Mouse (Mus musculus) megakaryocyte progenitor cell, adult 5-6 weeks (primary cell): ENCODE measurements around the gene Lamb3. TPM values are rescaled to one million over a fixed set of nuclear protein-coding genes. Genes with fewer than 3 reads are reported as not detected.
"Not testable (repeated sequence)": the region's sequence is repeated elsewhere in the genome, so short reads cannot be mapped to it uniquely, and the experiment has no call there.

Experiments used
- ATAC-seq: replicated peaks from 2 replicates; pipeline ENCODE4 v1.8.0; 2016; ENCODE audit warnings: mild to moderate bottlenecking, moderate TSS enrichment, inconsistent platforms; ENCODE audit not compliant: poor library complexity
- total RNA-seq, 2 experiments: library from RNA; stranded (forward) in 1 of 2; stranded (reverse) in 1 of 2; fragments of 157-497, 149-512 nt in 1 of 2; fragments of 200-1000 nt in 1 of 2; gene quantifications; 2 replicates each; pipeline versions ENCODE4 v1.2.3 to v1.2.4; 2015 to 2017

Lamb3 gene
- total RNA-seq, 2 experiments from 2014 or later, result 1.9 to 8.8 TPM

GRCm38 (mm10) chr1:193242863-193243262 lies 35.4 kb downstream of the Lamb3 start:
- peak; percentile 71 for ATAC-seq

- ATAC-seq, result no peak
Observed at GRCm38 (mm10) chr1:193243571-193244193, 36.2 kb downstream of the Lamb3 start.

- ATAC-seq, result no peak
Observed at GRCm38 (mm10) chr1:193244235-193244634, 36.7 kb downstream of the Lamb3 start.

GRCm38 (mm10) chr1:193250026-193250425 lies 42.5 kb downstream of the Lamb3 start:
- ATAC-seq, result no peak

- ATAC-seq, result no peak
Observed at GRCm38 (mm10) chr1:193251386-193251785, 43.9 kb downstream of the Lamb3 start.

- ATAC-seq, result no peak
Observed at GRCm38 (mm10) chr1:193252616-193253015, 45.1 kb downstream of the Lamb3 start.

GRCm38 (mm10) chr1:193253895-193254294 lies 46.4 kb downstream of the Lamb3 start:
- ATAC-seq, result not testable (repeated sequence)

GRCm38 (mm10) chr1:193255032-193255431 lies 47.5 kb downstream of the Lamb3 start:
- ATAC-seq, result no peak

DNA sequence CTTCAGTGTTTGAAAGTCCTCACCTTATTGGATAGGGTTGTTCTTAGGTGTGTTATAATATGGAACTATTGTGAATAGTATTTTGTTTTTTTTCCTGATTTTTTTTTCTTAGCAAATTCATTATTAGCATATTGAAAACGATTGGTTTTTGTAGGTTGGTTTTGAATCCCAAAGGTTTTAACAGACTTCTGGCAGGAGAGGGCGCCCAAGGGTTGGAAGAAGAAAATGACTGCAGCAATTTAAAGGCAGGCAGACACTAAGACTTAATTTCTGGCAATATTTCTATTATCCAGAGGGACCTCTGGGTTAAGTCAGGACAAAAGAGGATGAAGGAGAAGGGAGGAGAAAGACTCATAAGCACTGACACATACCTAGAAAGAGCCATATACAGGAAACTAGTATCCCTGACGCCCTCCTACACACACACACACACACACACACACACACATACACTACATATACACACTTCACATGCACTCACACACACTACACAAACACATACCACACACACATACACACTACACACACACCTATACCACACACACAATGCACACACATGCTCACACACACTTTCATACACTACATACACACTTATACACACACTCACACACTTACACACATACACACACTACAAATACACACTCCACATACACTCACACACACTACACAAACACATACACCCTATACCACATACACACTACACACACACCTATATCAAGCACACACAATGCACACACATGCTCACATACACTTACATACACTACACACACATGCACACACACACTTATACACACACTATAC lies 48.2 kb downstream of the Lamb3 start:
- ATAC-seq, result peak; percentile 81

DNA sequence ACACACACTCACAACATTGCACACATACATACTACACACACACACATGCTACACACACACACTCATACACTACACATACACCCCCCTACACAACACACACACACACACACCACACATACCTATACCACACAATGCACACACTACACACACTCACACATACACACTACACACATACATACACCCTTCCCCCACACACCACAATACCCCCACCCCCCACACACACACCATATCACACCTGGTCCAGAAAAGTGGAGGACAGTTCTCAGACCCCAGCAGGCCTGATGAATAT lies 48.7 kb downstream of the Lamb3 start:
- no peak for ATAC-seq

- 0 out of 2 replicates have a peak, but pooled peaks have one; percentile 18 for ATAC-seq
Observed at GRCm38 (mm10) chr1:193256621-193257098, 49.2 kb downstream of the Lamb3 start.

DNA sequence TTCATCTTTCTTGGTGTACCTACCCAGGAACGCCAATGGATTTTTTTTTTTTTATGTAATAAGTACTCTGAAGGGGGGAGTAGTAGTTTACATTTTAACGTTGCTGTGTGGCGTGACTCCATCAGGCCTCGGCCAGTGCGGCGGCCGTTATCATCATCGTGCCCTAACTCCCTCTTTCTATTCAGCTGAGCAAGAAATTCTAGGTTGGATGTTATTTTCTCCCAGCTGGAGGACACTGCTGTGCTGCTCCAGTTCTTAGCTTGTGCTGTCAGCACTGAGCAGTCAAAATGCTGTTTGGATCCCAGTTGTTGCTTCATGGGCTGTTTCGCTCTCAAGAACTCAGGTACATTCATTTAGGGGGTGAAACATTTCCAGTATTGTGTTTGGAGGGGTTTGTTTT lies 52.1 kb downstream of the Lamb3 start:
- ATAC-seq, result no peak

DNA sequence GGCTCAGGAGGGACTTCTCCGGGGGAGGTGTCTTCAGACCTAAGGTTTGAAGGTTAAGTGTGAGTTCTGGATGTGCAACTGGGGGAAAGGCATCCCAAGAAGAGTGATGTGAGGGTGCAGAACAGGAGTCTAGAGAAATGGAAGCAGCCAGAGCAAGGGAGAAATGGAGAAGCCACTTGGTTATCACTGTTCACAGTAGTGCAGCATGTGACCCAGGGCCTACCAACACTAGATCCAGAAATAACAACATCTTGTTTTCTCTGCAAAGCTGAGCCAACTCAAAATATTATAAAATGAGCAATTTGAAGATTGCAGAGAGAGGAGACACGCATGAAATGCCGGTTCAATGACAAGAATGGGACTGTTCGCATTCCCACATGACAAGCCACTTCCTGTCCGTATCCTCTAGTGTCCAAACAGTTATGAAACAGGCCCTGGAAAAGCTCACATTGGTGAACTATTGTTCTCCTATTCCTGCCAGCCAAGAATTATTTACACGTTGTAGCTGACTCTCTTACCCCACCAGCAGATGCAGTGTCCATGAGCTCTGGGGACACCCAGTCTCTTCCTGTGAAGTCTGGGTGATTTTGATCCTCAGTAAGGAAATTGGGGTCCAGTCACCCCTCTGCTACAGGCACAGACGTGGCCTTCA lies 54.5 kb downstream of the Lamb3 start:
- no peak for ATAC-seq

DNA sequence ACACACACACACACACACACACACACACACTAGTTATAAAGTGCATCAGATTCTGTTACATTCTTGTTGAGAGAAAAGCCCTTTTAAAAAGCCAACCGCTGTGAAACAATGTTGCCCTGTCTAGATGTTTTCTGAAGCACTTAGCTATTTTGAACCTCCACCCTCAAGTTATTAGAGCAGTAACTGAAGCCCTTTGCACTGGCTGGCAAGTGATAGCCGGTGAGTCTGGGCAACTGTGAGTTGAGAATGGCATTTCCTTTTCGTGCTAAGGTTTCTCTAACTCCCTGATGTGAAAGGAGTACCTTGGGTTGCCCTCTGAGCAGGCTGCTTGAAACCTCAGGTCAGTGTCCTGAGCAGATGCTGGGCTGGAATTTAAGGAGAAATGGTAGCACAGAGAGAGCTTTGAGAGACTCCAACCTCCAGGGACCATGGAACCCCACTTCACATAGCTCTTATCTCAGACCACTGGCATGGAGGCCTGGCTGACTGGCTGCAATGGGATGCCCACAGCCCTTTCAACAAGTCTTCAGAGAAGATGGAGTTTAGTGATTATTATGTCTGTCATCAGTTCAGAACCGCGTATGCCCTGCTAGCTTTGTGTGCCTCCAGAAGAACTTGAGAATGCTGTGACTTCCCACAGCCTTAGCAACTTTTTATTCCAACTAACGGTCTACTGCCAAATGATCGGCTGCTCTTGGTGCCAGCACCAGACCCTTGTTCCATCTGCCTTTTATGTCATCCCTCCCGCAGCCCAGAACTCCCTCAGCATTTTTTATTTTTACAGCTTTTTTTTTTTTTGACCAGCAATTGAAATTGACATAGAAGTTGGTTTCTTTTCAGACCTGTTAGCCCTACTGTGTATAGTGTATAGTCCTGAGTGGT lies 55.8 kb downstream of the Lamb3 start:
- 0 out of 2 replicates have a peak, but pooled peaks have one; percentile 2 for ATAC-seq

GRCm38 (mm10) chr1:193263955-193264598 lies 56.6 kb downstream of the Lamb3 start, which contains the start of gene Hsd11b1:
Hsd11b1 (minus strand) TSS chr1:193264075.
- peak; percentile 79 for ATAC-seq

- no peak for ATAC-seq
Observed at GRCm38 (mm10) chr1:193265734-193266133, 58.2 kb downstream of the Lamb3 start.

DNA sequence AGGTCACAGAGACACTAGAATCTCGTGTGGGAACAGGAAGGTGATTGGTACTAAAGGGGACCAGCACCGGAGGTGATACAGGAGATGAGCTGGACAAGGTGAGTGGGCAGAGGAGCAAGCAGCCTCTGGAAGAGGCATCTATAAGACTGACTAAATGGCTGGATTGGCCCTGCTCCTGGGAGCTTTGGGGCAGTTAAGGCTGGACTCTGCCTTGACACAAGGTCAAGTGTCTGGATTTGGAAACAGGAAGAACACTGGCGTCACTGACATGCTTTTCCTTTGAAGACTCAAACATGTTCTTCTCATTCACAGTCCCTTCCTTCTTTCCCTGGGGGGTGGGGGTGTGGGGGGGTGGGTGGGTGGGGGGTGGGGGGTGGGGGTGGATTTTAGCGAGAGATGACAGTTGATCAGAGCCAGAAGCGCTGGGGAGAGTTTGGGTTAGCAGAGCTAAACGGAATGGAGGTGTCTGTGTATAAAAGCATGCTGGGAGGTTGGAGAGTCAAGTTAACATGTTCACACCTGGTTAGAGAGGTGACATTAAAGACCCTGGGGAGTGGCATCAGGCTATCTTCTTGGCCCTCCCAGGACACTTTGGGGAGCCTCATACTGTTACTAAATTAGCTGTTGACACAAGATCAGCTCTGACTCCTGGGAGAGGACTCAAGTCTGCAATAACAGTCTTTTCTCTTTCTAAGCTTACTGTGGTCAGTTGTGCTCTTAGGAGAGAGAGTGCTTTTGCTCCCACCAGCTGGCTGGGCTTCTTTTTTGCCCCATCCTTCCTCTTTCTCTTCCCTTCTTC lies 63.7 kb downstream of the Lamb3 start:
- 0 out of 2 replicates have a peak, but pooled peaks have one; percentile 12 for ATAC-seq

DNA sequence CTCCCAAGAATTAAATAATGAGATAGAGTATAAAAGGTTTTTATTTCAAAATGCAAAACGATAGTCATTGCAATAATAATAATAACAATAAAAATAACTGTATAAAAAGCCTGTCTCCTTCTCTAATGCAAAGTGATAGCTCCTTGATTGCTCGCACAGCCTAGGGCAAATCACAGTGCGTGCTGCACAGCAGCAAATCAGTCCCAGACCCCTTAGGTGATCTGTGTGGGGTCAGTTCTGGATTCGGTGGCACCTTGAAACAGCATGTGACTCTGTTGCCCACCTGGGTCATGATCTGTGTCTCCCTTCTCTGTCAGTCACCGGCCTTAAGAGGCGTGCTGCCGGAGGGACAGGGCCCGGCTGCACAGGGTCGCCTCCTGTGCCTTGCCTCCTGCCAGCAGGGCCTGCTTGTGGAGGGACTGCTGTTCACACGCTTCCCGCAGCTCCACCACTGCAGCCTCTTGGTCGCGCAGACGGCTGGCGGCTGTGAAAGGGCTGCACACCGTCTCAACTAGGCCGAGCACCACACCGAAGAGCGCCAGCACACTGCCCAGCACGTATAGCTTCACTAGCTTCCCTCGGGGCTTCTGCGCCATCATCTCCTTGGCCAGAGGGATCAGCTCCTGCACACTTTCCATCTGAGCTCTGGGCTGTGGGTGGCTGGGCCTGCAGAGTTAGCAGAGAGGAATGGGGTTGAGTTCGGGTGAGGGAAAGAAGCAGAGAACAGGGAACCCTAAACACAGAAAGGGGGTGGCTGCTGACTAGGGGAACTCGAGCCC lies 64.8 kb downstream of the Lamb3 start:
- peak; percentile 9 for ATAC-seq
